Mouse (Mus musculus): ENCODE measurements around the gene Ets1. TPM values are rescaled to one million over a fixed set of nuclear protein-coding genes. Genes with fewer than 3 reads are reported as not detected.

Gene Ets1
- polyA plus RNA-seq, 1 experiment from 2014 or later = 355 TPM

DNA sequence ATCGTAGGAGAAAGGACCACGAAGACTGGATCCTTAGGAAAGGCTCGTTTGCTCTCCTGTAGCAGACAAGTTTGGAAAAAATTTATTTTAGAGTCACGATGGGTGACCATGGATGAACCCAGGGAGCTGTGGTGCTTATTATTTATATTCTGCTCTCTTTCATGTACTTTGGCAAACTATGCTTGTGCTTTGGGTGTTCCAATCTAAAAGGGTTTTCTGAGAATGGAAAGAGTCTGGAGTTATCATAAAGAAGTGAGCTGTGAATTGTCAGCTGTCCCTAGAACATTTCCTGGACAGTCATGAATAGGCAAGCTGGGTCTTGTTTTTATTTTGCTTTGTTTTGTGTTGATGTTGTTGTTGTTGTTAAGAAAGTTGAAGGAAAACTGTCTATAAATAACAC, 92.8 kb downstream of the Ets1 start:
- DNase-seq (ENCODE audit: low spot score) = no peak

DNA sequence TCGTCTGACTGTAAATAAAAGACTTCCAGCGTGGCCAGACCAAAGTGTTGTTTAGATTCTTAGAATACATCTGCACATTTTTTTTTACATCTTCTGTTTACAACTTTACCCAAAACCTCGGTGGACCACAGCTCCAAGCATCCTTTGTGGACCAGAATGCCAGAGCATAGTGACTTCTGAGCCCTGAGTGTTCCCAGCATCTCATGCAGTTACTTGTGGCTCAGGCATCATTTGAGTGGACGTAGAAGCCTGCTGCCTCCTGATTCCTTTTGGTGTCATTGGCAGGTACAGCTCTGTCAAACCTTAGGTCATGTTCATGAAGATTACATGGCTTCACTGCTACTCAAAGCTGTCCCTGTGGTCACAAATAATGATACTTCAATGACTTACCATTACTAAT, 93.2 kb downstream of the Ets1 start:
- DNase-seq (ENCODE audit: low spot score) = no peak

DNA sequence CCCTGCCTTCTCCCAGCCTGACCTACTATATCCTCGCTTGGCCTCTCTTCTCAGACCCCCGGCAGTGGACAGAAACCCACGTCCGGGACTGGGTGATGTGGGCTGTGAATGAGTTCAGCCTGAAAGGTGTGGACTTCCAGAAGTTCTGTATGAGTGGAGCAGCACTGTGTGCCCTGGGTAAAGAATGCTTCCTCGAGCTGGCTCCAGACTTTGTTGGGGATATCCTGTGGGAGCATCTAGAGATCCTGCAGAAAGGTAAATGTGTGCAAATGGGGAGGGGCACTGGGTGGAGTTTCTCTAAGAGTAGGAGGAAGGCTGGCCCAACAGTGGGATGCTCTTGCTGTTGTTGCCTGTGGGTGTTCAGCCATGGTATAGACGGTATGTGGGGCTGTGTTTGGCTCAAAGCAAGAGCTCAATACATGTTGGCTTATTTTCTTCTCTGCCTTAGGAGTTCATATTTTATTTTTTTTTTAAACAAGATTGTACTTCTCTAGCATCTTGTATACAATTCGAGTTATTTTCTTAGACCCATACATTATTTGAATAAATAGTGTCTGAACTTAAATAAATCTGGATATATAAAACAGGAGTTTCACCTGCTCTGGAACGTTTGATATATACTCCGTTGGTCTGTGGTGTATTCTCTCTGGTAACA, 94.1 kb downstream of the Ets1 start:
- DNase-seq (ENCODE audit: low spot score) = no peak

DNA sequence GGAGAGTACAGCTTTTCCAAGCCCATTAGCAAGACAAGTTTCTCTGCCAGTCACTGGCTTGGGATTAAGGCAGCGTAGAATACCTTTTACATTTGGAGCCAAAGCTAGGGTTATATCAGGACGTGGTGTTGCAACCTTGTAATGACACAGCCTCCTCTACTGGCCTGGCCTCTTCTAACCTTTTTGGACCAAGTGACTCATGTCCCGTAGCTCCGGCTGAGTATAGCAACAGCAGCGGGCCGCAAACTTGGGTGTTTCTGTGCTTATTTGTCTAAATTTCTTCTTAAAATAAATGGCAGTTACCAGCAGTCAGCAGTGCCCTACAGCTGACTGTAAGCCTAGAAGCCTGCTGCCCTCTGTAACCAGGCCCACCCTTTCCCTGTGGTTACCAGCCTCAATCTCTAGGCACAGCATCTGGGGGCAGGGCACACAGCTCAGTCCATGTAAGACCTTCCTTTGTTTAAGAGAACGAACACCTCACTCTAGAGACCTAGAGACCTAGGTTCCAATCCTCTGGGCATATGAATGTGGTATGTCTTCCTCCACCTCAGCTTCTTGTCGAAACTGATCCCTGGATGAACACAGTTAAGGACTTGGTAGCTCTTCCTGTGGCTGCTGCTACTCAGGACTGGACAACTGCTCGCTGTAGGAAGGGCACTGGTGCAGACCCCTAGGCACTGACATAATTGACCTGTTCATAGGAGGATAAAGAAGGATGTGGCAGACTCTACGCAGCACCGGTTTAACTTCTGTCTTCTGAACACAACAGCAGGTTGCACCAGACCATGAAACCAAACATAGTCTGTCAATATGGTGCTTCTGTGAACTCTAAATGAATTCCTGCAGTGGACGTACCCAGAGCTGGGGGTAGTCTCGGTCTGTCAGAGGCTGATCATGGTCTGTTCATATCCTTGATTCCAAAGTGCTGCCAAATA, 94.9 kb downstream of the Ets1 start:
- DNase-seq (ENCODE audit: low spot score) = no peak

DNA sequence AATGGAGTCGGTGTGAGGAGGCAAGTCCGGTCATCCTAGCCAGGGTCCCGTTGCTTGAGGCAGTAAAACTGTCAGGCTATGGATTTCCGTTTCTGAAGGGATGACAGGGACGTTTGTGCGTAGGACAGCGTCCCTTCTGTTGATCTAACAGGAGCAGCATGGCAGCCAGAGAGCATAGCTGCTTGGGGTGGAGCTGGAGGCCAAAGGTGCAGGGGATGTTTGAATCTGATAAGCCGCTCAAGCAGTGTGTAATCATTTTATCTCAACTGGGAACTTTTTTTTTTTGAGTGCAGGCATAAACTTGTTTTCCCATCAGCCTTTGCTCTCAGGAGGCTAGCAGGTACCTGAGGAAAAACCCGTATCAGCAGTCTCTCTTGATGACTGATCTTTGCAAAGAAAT, 95.8 kb downstream of the Ets1 start:
- no peak for DNase-seq (ENCODE audit: low spot score)

DNA sequence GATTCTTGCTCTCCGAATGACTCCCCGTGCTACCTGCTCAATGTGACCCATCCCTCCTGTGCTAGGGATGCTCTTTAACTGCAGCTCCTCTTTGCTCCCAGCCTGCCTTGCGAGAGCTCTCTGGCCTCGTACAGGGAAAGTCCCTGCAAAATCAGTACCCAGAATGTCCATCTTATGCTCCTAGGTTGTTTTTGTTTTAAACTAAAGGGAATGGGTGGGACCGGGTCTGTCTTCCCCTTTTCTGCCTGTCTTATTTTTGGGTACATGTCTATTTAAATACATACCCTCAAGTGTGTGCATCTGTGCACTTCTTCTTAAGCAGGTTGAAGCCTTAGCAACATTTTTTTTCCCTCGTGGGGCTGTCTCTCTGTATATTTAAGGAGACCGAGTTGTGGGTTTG, 99.0 kb downstream of the Ets1 start:
- DNase-seq (ENCODE audit: low spot score) = no peak

DNA sequence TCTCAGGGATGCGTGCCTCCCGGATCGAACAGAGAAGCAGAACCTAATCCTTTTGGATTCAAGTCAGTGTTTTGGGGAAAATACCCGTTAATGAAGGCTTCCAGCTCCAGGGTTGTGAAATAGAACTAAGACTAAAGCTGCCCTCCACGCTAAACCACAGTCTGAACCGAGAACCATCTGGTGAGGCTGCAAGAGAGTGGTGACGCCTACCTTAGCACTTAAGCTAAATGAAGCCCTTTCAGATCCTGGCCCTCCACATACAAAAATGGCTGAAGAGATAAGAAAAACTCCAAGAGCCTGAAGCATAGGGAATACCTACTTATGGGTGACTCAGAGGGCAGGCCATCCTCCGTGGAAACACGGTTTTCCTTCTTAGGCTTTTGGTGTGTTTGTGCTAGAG, 100.0 kb downstream of the Ets1 start:
- no peak for DNase-seq (ENCODE audit: low spot score)

DNA sequence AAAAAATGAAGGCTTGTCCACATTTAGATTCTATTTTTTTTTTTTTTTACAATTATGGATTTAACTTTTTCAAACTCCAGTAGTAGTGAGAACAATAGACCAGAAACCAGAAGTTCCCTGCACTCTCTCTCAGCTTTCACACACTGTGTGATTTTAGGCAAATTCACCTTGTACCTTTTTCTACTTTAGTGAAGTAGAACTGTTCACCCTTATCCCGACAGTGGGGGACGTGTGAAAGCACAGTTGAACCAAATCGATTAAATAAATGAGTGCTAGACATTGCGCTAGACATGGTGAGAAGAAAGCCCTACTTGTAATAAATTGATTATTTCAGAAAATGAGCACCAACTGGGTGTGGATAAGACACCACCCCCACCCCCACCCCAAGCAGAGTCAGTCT, 104.0 kb downstream of the Ets1 start:
- no peak for DNase-seq (ENCODE audit: low spot score)

DNA sequence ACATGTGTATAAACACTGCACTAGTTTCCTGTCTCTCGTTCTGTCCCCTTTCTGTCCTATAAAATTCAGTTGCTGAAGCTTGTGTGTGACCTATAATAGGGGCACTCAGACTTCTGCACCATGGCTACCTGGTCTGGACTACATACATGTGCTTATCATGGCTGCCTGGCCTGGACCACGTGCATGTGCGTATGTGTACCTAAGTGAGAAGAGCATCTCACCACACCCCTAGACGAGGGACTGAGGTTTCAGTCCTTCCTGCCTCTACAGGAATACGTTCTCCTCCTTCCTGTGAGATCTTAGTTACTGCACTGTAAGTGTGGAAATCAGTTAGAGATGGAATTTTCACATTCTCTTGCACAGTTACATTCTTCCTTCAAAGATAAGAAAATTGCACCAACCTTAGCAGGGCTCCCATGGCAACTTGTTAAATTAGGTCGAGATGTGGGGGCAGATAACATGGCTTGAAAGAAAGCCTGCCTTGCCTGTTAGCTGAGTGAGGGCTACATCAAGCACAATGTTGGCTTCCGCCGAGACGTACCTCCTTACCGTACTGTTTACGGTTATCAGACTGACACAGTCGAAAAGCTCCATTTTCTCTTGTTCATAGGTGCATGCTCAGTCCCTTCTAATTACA, 104.8 kb downstream of the Ets1 start:
- DNase-seq (ENCODE audit: low spot score) = peak; percentile 91

DNA sequence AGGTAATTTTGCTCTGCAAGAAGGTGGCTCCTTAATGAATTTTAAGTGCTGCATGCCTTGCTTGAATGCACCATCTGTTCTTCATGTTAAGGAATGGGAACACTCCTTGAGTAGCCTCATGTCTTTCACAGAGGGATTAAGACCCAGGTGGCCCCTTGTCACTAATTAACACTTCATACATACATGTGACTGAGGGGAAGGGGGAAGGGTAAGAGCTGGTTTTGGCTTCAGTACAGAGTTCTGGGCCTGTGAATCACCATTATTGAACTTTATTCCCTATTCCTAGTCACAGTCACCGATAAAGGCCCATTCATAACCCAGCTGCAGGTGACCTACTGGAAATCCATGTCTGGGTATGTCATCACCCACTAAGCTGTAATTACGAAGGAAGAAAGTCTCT, 105.7 kb downstream of the Ets1 start:
- no peak for DNase-seq (ENCODE audit: low spot score)

DNA sequence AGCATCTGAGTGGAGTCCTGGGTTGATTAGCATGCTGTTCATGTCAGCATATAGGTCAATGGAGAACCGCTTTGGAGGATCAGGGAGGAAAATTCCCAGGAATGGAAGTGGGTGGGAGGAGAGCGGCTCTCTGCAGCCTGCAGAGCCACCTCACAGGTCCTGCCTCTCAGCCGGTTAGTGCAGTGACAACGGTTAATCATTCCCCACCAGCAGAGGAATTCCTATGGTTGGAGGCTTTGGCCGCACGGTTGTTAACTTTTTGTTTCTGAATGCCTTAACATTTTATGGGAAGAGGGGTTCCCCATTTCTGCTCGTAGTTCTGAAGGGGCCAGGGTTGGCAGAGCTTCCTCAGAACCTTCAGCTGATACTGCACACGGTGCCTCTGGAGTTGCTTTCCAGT, 107.1 kb downstream of the Ets1 start:
- no peak for DNase-seq (ENCODE audit: low spot score)

DNA sequence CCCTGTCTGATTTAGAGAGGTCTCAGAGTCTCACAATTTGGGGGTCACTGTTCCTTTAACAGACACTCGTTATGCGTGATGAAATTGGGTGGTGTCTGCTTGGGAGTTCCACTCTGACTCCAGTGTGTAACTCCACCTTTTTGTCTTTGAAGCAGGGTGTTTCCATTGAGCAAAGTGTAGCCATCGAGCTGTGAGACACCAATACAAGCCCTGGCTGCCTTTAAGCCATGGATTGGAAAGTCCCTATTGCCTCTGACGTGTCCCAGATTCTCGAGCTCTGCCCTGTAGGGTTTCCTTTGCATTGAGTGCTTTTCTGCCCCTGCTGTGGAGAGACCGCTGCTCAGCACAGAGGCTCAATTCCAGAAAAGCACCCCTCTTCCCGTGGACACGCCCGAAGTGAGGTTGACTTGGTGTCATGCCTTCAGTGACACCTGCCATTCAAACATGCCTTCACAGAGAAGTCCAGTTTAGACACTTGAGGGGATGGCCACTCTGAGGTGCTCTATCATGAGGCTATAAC, 107.7 kb downstream of the Ets1 start:
- no peak for DNase-seq (ENCODE audit: low spot score)

DNA sequence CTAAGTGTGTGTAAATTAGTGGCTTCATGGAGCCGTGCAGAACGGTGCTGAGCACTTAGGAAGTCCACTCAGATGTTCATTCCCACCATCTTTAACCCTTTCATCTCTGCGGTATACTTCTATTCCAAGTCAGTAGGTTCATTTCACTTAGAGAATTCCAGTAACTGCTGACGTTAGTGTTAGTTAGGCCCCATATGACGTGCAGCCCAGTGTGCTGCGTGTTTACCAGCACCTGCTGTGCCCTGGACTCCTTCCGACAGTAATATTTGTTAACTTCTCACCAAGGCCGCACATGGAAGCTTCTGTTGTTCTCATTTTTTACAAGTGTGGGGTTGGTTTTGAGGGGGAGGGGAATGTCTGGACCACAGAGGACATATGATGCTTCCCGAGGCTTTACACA, 108.3 kb downstream of the Ets1 start:
- no peak for DNase-seq (ENCODE audit: low spot score)

DNA sequence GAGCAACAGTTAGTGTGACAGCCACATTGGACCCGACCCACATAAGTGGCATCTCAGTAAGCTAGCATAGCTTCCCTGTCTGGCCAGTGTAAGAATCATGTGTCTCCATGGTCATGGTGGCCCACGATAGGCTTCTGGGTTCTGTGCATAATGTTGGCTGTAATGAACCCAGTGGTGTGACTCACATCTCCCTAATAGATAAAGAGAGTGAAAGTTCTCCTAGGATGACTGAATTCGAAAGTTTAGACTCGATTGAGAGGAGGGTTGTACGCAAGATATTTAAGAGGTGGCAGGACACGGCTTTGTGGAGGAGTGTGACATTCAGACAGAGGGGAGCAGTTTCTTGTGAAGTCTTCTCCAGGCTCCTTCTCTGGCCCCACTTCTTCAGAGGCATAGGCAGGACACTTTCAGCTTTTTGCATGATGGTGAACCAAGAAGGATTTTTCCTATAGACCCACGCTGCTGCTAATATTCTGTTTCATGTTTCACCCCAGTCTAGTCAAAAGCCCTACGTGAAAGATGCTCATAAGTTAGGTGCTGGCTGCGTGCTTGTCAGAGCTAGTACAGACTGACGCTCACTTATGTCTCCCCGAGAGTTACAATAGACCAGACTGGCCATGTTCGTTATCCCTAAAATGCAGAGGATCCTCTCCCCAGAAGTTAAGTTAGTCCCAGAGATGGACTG, 109.2 kb downstream of the Ets1 start:
- no peak for DNase-seq (ENCODE audit: low spot score)

DNA sequence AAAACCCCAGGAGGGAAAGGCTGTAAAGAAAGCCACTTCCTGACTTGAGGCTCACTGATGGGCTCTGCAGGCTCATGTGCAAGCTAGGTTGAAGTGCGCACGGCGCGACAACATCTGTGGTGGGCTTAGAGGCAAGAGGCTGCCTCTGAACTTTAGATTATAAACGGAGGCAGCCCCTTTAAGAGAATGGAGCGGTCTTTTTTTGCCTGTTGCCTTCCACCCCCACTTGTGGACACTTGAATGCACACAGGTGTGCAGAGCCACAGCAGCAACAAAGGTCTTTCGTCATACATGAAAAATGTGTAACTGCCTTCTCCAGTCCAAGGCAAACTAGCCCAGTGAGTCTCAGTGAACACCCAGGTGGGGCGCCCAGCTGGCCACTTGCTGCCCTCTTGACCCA, 110.0 kb downstream of the Ets1 start:
- peak; percentile 92 for DNase-seq (ENCODE audit: low spot score)

DNA sequence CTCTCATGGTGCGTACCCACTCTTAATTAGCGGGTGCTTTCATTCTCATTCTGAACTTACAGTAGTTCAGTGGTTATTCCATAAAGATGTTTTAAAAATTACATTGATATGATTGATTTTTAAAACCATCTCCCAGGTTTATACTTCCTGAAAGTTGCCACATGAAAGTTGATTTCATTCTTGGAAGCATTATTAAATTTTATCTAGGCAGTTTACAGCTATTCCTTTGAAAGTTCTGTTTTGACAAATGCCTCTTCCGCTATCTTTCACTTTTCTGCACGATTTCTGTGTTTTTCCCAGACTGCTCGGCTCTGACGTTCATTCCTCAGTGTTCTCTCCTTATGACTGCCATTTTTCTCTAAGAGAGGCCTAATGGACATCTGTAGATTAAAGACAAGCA, 110.6 kb downstream of the Ets1 start:
- no peak for DNase-seq (ENCODE audit: low spot score)

DNA sequence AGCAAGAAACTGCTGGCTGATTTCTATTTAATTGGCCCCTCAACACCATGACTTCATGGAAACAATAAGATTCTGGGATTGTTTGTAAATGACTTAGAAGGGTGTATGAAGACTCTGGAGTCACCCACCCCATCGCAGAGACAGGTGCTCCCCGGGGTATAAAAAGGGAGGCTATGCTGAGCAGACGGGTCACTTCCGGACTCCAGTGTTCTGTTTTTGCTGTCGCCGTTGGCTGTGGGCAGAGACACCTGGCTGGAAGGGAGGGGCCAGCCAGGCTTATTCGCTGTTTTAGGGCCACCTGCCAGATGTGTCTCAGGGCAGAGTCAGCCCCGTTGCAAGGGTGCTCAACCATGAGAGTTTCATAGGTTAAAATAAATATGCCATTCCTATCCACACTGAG, 111.6 kb downstream of the Ets1 start:
- DNase-seq (ENCODE audit: low spot score) = peak; percentile 93

DNA sequence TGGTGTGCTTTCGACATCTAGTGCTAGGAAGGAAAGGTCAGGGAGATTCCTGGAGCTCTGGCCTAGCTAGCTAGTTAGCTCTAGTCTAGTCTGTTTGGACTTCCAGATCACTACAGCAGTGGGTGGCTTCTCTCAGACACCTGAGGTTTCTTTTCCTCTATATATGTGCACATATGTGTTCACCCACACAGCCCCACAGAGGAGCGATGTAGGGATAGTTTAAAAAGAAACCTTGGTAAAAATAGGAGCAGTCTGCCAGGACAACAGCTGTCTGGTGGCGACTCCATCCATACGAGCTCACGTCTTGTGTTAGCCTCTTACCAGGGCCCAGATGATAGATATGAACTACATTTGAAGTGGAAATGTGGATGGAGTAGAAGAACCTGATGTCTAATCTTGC, 112.5 kb downstream of the Ets1 start:
- DNase-seq (ENCODE audit: low spot score) = no peak

DNA sequence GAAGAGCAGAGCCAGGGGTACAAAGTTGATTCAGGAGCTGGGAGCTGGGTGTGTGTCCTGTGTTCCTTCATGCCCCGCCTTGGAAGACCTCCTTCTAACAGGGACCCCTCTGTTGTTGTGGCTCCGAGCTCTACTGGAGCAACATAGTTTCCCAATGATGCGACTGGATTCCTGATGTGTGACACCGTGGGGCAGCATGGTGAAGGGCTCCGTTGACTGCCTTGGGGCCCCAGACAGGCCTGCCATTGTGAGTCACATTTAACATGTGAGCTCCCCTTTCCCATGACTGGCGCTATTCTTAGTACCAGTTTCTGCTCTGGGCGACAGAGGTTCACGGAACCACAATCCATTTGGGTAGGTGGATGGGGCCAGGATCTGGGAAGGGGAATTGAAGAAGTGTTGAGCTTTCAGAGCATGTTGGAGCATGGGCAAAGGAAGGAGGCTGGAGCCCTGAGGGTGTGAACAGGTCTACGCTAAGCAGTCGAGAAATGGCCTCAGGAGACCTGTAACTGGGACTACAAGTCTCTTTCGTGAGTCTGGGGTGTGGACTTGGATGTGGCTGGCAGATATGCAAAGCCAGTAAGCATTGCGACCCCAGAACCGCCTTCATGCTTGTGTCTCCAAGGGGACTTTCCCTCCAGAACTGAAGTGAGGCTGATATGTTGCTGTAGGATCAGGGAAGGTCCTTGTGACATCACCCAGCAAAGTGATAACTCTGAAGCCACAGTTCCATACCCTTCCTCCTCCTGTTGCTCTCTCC, 113.9 kb downstream of the Ets1 start:
- no peak for DNase-seq (ENCODE audit: low spot score)

DNA sequence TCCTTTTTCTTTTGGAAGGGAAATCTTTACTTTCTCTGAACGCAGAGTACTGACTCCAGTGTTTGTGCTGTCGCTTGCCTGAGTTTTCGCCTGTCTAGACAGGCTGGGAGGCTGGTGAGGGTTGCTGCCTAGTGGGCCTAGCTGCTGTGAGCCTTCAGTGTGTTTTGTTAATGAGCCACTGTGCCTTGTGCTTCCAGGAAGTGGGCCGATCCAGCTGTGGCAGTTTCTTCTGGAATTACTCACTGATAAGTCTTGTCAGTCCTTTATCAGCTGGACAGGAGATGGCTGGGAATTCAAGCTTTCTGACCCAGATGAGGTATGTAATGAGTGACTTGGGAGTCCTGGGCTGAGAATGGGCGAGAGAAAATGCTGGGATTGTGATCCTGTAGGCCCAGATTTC, 116.6 kb downstream of the Ets1 start:
- no peak for DNase-seq (ENCODE audit: low spot score)

DNA sequence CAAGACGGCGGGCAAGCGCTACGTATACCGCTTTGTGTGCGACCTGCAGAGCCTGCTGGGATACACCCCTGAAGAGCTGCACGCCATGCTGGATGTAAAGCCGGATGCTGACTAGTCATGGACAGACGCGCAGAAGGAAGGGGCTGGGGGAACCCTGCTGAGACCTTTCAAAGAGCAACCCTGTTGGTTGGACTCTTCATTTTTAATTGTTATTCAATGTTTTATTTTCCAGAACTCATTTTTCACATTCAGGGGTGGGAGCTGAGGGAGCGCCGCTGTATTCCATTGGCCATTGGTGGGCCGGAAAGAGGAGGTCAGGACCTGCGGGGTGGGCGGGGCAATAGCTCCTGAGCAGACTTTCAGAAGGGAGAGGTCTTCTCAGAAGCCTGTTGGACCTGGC, 118.3 kb downstream of the Ets1 start:
- no peak for DNase-seq (ENCODE audit: low spot score)
